Mouse (Mus musculus) megakaryocyte-erythroid progenitor cell, adult 5-6 weeks (primary cell): ENCODE data around the gene Stox2. TPM values are rescaled to one million over a fixed set of nuclear protein-coding genes. Genes with fewer than 3 reads are reported as not detected.

Experiments used
- ATAC-seq: replicated peaks from 2 replicates; pipeline ENCODE4 v1.8.0; 2016; ENCODE audit warnings: mild to moderate bottlenecking, inconsistent platforms; ENCODE audit not compliant: severe bottlenecking, poor library complexity, low FRiP score, low TSS enrichment
- total RNA-seq, 2 experiments: library from RNA; stranded (forward) in 1 of 2; stranded (reverse) in 1 of 2; fragments of 200-1000, 215-1000 nt in 1 of 2; fragments of >200 nt in 1 of 2; fragmentation: Nextera tagmentation in 1 of 2; gene quantifications; 2 replicates each; pipeline ENCODE4 v1.2.3; 2014 to 2017

Stox2 gene
- total RNA-seq, 2 experiments from 2014 or later: not detected

DNA sequence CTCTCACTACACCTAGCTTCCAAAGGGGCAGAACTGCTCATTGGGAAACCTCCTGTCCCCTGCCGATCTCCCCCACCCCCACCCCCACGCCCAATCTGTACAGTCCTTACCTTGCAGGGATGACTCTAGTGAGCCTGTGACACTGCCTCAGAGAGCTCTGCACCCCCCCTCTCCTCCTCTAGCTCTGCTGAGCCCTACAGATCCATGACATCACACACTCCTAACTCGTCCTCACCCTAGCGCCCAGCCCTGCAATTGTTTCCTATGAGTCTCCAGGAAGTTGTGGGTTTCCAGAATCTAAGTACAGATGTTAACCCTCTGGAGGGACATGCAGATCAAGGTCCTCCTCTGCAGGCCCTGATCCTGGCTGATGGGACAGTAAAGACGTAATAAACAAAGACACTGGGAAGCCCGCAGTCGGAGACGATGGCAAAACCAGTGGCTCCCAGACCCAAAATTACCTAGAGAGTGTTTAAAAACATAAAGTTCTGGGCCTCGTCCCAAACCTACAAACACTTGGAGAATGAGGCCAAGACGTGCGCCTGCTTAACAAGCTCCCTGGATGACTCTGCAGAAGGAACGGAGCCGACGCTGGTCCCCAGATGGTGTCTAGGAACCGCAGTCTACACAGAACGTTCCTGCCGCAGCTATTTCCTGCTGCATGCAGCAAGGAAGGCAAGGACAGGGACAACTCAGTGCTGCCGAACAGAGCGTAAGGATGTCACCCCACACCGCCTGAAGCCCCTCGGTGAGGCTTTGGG lies 177.9 kb downstream of the Stox2 start:
- ATAC-seq: no peak

DNA sequence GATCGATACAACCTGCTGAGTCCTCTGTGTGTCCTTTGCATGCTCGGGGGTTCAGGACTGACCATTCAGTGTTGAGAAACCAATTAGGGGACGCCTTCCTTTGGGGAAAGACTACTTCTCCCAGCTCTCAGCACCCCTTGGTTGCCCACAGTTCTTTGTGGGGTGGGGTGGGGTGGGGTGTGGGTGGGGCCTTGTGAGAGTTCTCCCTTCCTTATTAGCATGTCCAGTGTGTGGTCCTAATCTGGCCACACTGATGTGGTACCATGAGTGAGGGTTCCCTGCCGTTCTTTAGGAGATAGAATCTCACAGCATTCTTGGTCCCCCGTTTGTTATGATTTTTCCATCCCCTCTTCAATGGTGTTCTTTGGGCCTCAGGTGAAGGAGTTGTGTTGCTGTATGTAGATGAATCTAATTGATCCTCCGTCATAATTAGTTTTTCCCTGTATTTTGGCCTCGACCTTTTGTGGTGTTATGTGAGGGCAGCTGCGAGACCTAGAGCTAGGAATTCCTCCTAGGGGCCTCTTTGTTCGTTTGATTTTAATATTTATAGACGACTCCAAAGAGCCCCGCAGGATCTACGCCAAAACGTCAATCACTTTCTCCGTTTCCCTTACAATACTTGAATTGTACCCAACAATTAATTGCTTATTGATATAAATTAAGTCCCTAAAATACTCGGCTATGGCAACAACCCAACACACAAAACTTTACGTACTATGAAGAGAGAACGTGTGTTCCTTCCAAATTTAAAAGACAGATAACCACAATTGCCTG lies 182.9 kb downstream of the Stox2 start:
- no peak for ATAC-seq

DNA sequence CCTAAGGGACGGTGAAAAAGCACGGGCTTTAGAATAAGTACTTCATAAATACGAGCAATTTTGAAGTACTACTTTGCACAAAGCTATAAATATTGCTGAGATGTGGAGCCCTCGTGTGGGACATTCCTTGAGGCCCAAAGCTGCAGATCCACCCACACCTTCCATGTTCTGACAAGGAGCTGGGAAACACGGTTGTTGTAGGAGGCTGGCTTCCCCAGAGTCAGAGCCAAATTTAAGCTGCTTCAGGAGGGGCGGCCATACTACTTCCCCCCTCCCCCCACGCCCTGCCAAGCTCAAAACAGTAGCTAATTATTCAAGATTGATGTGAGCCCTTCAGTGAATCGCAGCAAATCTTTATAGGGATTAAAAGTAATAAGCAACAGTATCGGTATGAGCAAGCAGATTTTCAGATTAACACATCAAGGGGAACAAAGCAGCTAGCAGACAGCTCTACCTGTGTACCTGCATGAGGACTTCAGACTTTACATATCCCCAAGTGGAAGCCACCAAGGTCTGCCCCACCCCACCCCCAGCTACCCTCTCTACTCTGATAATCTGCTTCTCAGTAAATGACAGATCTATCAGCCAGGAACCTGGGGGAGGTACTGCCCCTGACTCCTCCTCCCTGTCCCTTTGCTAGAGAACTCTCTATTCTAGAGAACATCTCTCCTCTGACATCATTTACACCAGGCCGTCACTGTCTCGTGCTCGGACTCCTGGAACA lies 185.2 kb downstream of the Stox2 start:
- ATAC-seq: no peak

DNA sequence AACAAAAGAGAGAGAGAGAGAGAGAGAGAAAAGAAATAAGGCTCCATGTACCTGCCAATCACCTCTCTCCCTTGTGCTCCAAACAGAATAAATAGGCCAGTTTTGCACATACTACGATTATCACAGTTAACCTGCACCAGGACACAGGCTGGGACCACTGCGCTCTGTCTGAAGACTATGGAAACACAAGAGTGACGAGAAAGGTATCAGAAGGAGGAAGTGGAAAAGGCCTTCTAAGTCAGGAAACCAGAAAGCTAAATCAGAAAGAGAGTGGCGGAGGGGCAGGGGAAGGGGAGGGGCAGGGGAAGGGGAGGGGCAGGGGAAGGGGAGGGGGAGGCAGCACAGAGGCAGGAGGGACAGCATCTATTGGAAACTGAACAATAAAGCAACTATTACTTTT lies 195.3 kb downstream of the Stox2 start:
- no peak for ATAC-seq

DNA sequence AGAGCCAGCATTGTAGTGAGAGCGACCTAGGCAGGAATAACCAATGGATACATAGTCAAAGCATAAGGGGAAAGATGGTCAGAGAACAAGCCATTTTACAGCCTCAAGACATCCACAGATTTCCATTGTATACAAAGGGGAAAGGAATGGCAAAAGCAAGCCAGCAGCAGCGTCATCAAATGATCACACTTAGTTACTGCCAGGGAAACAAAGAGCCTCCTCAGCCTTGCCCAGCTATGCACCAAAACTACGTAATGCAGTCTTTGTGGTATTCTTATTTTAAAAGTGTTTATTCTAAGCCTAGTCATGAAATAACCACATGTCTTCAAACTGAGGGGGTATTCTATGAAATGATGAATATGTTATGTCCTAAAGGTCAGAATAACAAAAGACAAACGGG lies 201.0 kb downstream of the Stox2 start:
- no peak for ATAC-seq

DNA sequence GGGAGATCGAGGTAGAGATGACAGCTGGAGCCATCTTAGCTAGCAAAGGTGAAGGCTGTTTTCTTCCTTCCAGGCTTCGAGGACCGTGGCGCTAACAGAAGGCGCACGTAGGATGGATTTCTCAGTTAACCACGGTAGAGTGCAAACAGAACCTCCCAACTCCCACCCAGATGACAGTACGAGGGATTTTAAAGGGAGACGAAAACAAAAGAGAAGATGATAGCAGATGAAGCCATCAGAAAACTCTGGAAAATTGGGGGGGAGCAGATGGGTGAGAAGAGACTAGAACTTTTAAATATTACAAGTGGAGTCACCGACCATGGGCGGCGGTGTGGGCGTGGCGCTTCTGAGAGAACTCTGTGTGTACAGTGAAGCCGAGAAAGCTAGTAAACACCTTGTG lies 202.0 kb downstream of the Stox2 start:
- no peak for ATAC-seq

DNA sequence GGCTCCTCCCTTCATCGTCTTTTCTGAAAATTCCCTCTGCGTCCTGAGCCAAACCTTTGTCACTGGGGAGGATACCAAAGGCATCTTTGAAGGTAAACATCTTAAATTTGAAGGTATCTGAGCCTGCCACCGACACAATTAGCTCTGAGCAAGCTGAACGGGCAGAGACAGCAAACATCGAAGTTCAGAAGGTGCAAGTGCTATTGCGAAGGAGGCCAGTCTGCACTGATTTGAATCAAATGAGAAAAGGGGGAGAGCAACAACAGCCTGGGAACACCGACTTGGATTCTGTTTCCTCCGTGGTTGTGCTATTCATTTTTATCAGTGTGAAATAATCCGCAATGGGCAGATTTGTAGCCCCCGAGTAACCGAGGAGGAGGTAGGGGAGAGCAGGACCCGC lies 202.5 kb downstream of the Stox2 start:
- no peak for ATAC-seq

DNA sequence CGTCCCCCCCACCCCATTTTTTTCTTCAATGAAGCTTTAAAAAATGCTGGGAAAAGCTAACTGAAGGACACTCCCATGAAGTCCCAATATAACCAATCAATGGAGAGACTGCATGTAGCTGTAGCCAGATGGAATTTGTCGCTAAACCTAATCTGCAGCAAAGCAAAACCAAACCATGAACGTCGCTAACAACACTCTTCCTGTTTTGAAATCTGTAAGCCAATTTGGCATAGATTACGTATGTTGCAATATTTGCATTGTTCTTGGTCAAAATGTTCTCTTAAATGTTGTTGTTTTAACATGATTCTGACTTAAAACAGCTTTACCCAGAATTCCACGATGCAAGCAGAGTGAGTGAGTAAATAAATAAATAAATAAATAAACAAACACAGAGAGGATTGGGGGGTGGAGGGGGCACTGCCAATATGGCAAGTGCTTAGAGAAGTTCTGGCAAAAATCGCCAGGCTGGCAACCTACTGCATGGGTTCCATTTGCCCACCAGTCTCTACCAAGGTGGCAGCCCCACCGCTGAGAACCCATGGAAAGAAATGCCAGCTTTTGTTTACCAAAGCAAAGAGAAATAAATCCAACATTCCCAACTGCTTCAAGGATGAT lies 203.0 kb downstream of the Stox2 start:
- ATAC-seq: no peak

DNA sequence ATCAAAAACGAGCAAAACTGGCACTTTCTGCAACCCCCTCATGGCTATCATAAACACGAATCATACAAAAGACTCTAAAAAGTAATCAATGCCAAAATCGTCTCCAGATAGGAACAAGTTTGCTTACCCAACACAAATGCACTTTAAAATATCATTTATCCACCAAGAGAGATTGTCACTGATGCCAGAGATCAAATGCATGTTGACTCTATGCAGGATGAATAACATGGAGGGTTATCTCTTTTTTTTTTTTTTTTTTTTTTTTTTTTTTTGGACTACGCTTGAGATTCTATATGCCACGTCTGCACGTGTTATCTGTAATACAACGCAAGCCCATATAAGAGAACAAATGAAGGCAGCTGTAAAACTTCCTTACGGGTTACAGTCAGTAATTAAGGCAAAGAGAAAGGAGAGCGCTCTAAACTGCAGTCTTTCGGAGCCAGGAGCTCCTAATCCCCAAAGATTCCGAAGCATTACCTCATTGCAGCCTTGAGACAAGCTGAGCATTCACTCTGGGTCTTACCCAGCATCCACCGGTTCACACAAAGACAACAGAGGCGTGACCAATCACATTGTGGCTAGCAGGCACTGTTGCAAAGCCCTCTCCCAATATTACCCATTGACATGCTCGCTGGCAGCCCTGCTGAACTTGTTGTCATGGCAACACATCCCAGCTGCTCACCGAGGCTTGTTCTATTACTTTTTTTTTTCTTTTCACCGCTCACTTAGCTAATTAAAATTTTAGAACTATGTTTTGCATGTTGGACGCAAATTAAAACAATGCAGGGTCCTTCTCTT lies 203.8 kb downstream of the Stox2 start:
- no peak for ATAC-seq

DNA sequence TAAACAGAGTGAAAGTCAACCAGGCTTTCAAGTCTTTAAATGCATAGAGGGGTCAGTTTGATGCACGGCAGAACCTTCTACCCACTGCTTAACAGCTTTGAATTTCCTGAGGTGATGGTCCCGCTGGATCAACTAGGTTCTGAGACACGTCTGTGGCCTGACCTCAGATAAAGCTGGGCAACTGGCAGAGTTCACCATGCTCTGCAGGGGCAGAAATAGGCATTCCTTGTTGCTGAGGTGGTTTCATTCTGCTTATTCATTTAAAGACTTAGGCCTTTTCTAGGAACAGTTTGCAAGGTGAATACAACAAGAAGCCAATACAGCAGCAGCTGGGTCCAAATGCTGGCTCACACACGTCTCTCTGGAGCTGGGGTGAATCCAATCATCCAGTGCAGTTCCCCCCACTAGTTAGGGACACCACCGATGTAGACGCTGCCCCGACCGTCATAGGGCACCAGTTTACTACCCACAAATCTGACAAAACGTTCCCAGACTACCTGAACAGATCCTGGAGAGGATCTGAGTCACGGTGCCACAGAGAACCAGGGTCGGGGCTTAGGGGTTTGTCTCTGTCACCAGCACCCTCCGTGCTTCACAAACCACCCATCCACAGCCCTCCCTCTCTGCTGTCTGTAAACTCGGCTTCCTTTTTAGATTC lies 204.6 kb downstream of the Stox2 start:
- no peak for ATAC-seq

DNA sequence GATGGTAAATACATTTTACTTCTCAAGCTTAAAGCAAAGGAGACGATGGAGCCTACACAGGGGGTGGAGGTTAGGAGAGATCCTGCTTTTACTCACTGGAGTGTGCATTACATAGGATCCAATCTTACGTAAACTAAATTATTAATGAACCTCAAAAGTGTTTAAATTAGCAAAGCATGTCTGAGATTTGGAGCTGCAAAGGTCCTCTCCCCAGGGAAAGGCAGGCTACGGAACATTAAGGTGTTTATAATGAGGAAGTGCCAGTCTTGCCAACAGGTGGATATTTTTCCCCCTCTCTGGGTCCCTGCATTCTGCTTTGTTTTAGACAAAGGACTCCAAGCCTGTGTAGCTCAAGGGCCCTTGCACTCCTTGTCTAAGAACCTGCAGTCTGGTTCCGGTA lies 205.3 kb downstream of the Stox2 start:
- no peak for ATAC-seq

DNA sequence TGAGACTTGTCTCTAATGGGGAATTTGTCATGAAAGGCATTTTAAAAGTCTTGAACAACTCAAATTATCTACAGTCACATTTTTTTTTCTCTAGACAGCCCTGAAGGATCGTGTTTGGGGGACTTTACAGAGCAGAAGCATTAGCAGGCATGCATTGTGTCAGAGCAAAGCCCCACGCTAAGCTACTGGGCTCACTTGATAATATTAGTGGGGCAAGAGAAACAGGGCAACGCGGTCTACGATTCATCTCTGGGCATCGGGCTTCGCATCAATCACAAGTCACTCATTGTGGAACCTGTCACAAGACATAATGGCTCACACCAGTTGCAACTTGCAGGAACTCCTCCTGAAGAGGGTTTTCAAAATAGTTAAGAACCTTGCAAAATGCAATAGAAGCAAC lies 205.9 kb downstream of the Stox2 start:
- no peak for ATAC-seq

DNA sequence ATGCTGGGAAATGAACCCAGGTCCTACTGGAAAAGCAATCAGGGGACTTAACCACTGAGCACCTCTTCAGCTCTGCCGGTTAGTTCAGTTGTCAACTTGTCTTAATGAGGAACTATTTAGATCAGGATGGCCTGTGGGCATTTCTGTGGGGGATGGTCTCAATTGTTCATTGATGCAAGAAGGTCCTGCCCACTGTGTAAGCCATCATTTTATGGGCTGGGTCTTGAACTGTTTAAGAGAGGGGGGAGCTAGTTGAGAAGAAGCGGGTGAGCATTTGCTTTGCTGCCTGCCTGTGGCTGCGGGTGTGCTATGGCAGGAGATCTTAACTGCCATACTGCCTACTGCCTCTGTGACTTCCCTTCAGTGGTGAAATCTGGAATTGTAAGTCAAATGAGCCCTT lies 214.1 kb downstream of the Stox2 start:
- ATAC-seq: no peak

DNA sequence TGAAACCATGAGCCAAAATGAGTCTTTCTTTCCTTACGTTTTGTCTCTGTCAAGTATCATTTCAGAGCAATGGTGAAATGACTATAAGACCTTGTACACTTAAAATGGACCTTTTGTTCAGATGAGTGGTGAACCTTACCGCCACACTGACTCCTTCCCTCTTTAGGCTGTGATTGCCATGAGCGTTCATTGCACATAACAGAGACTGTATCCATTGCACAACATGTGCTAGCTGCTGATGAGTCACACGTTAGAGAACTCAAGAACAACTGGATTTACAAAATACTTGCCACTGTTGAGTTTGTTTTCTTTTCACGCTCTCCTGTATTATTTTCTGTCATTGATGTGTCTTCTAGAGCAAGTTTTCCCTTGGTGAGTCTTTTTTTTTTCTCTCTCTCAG lies 216.1 kb downstream of the Stox2 start:
- no peak for ATAC-seq

DNA sequence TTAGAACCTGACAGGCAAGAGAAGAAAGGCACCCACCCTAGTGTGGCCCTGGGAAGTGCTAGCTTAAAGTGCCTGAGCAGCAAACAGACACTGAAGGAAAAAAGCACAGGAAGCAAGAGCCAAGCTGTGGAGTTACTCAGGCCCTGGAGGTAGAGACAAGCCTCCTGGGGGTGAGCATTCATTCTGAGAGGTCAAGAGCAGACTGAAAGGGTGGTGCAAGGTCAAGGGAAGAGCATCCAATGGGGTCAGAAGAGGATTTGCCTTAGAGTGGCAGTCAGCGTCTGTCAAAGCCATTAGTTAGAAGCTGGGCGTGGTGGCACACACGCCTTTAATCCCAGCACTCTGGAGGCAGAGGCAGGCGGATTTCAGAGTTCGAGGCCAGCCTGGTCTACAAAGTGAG lies 224.3 kb downstream of the Stox2 start:
- ATAC-seq: no peak

DNA sequence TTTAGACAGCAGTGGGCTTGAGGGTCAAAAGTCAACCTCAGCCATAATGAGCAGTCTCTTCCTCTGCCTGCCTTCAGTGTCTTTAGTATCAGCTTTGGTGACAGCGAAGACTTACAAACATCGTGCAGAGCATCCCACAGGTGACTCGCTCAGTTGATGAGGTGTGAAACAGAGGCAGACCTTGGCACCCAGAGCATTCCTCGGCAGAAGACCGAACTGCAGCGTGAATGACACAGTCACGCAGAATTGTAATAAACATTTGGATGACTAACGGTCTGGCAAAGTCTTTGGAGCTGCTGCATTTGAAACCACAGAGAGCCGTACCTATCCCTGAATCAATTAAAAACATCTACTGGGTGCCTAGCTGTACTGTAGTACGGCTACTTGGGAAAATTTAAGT lies 225.0 kb downstream of the Stox2 start:
- no peak for ATAC-seq

DNA sequence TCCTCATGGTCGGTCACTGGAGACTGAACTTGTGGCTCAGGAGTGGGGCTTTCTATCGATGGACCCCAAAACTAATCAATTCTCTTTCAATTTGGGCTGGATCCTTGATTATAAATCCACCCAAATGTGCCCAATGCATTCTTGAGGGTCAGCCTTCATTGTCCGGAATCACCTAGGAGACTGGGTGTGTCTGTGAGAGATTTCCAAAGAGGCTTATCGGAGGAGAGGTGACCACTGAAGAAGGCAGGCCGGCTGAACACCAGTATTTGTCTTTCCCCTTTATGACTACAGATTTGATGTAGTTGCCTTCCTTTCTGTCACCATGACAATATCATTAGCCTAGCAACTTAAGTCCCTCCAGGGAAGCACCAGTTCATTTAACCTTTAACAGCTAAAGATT lies 225.8 kb downstream of the Stox2 start:
- no peak for ATAC-seq

DNA sequence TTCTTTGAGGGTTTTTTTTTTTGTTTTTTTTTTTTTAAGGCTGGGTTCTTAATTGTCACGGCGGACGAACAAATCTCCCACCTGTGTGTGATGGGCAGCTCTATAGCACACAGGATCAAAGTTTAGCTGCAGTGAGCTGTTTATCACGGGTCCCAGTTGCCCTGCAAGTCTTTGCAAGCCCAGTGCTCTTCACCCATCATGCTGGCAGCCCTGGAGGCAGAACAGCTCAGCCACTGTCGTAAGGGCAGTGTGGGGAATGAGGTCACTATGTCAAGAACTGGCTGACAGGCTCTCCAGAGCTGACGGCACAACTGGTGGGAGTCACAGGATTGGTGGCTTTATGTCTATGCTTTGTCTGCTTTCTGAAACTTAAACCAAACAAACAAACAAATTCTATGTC lies 227.6 kb downstream of the Stox2 start:
- ATAC-seq: no peak

DNA sequence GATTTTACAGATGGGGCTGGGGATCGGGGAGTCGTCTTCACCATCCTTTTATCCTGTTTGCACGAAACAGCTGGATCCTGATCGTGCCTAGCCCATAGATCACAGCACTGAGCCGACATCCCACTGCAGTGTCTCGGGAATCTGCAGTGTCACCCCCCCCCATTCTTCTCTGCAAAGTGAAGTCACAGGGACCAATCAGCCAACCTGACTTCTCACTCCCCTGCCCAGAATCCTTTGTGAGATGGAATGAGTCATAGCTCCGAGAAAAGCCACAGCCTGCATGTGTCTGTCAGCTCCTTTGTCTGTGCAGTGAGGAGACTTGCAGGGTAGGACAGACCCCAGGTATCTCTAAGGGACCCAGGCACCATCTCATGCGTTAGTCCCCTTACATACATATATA lies 228.1 kb downstream of the Stox2 start:
- no peak for ATAC-seq
